Mouse (Mus musculus) embryonic fibroblast, embryonic 13.5 days (primary cell): ENCODE data around the gene Rps15.

Source experiments
- CTCF ChIP-seq: IDR thresholded peaks from 2 replicates; pipeline ENCODE4 v1.5.1; 2011; ENCODE audit warnings: mild to moderate bottlenecking, control low read depth, low read length, moderate library complexity, borderline replicate concordance; ENCODE audit not compliant: insufficient read depth
- POLR2A ChIP-seq: IDR thresholded peaks from 2 replicates; pipeline ENCODE4 v1.6.1; 2011; ENCODE audit warnings: low read depth, mild to moderate bottlenecking, control low read depth, low read length, moderate library complexity

- no peak for TF ChIP-seq CTCF
- no peak for TF ChIP-seq POLR2A
Measured at GRCm38 (mm10) chr10:80252011-80252410, 40.2 kb upstream of the Rps15 start.
